Mouse (Mus musculus): ENCODE data around the gene 2310034G01Rik.

DNA sequence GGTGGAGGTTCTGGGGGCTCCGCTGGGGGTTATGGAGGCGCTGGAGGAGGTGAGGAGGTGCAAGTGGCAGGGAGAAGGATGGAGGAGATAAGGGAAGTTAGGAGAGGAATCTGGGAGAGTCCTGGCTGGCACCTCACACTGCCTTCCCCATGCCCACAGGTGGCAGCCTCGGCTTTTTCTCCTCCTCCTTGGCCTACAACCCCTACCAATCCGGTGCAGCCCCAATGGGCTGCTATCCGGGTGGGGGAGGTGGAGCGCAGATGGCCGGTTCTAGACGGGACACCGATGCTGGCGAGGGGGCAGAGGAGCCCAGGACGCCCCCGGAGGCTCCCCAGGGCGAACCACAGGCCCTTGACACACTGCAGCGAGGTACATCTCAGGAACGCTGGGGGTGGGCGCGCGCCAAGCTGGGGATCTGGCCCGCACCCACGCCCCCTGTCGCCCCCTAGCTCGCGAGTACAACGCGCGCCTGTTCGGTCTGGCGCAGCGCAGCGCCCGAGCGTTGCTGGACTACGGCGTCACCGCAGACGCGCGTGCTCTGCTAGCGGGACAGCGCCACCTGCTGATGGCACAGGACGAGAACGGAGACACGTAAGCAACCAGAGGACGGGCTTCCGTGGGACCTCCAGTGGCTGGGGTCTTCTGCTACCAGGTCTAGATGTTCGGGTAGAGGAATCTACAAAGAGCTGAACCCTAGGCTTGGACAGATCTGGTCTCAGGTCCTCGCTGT, 41.2 kb downstream of the 2310034G01Rik start:
- TF ChIP-seq ZNF384 (IDR thresholded peaks at IDR 0.05; ENCODE audit: low read depth, low read length), result no peak
- TF ChIP-seq ETS1 (IDR thresholded peaks at IDR 0.05; ENCODE audit: low read depth, low read length), result no peak
- TF ChIP-seq CTCF (IDR thresholded peaks at IDR 0.05 in 2 of 3, conservative IDR thresholded peaks at IDR 0.05 in 1 of 3; ENCODE audit: control insufficient read depth in 1 of 3, insufficient read depth in 1 of 3, low read depth in 2 of 3, low read length in 3 of 3, poor library complexity in 1 of 3, severe bottlenecking in 1 of 3), result peak; percentile 90 to 98 (median 94)
- TF ChIP-seq POLR2A (IDR thresholded peaks at IDR 0.05; ENCODE audit: control insufficient read depth in 1 of 2, insufficient read depth in 1 of 2, low read depth in 1 of 2, low read length in 2 of 2, poor library complexity in 1 of 2), result no peak
- TF ChIP-seq EP300 (IDR thresholded peaks at IDR 0.05; ENCODE audit: low read depth in 1 of 2, low read length in 2 of 2), result no peak
- no peak for TF ChIP-seq ZKSCAN1 (IDR thresholded peaks at IDR 0.05; ENCODE audit: low read depth, low read length)
- no peak; the same call in 1 of the 2 replicates for TF ChIP-seq MAZ (IDR thresholded peaks at IDR 0.05; ENCODE audit: low read depth, low read length)
- TF ChIP-seq MAX (IDR thresholded peaks at IDR 0.05; ENCODE audit: low read length), result peak; percentile 81
- TF ChIP-seq GATA1 (IDR thresholded peaks at IDR 0.05; ENCODE audit: low read depth, low read length), result no peak
- no peak for TF ChIP-seq RCOR1 (IDR thresholded peaks at IDR 0.05; ENCODE audit: low read depth, low read length)

Measured in MEL (cell line).